ENCODE assay signal across 12 mouse cellular contexts in the genomic region with DNA sequence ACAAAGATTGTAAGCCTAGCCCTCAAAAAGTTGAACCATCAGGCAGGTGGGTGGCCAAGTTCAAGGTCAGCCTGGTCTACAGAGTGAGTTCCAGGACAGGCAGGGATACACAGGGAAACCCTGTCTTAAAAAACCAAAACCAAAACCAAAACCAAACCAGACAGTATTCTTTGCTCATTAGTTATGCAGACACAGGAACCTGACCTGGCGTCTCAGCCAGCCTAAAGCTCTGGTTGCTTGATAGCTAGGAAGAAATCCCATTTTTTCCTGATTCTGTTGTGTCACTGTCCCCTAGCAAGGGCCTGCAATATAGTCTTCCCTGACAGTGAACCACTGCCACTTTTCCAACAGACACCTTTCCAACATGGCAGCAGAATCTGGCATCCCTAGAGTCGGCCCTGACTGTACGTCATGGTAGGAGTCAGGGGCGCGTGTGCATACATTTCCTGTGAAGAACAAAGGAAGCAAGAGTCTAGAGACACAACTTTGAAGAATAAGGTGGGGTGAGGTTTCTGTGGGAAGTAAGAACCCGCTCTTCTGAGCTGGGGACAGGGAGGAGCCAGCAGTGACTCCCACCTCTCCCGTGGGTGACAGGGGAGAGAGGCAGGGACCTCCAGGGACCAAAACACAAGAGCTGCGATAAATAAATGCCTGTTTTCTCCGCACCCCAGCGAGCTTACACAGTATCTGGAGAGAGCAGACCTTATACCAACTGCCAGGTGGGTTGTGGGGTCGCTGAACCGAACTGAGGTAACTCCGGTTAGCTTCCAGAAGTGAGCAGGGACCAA. TPM values are rescaled to one million over a fixed set of nuclear protein-coding genes. Genes with fewer than 3 reads are reported as not detected.
DNase-seq lines count a peak whose midpoint lies in the region; ATAC-seq and TF ChIP-seq lines count a peak whose summit lies in the region.
"Had no signal": no experiment of that assay in that cellular context is flagged by ENCODE, and none has a peak within 500 bp of the region (broad histone marks: within the 10 kb centered on the region; RNA-seq: fewer than 3 reads in every experiment).

No protein-coding gene starts in this region.

- no peak for TF ChIP-seq CTCF in heart, adult 2 months (IDR thresholded peaks at IDR 0.05)
- no peak for TF ChIP-seq CTCF in left cerebral cortex, adult 2 months (IDR thresholded peaks at IDR 0.05)

- H3K27ac ChIP-seq in heart, adult 2 months: peak overlapping the region; percentile 80
- peak overlapping the region; percentile 39; the same call in 1 of the 2 replicates for H3K27ac ChIP-seq in embryonic facial prominence, embryonic 14.5 days (replicated peaks; ENCODE audit: low read depth, low read length)
- H3K27ac ChIP-seq in left cerebral cortex, adult 2 months: no peak overlapping the region; the same call in 1 of the 2 replicates
- H3K27ac ChIP-seq: hindbrain, embryonic 15.5 days had no signal

- H3K9ac ChIP-seq in heart, adult 2 months (ENCODE audit: low read depth, low read length): no peak overlapping the region
- H3K9ac ChIP-seq in embryonic facial prominence, embryonic 14.5 days (ENCODE audit: low read depth, low read length): no peak overlapping the region
- H3K9ac ChIP-seq: hindbrain, embryonic 15.5 days; neural tube, embryonic 12.5 days had no signal

- peaks cover 3% of the 10 kb centered on the region; the same call in 1 of the 2 replicates for H3K36me3 ChIP-seq in heart, adult 2 months (ENCODE audit: control insufficient read depth, insufficient read depth, low read length)
- H3K36me3 ChIP-seq in embryonic facial prominence, embryonic 14.5 days (ENCODE audit: control insufficient read depth, insufficient read depth, low read length): peaks cover 86% of the 10 kb centered on the region

- H3K4me3 ChIP-seq in heart, adult 2 months: no peak overlapping the region
- no peak overlapping the region for H3K4me3 ChIP-seq in embryonic facial prominence, embryonic 14.5 days (ENCODE audit: low read depth, low read length)
- no peak overlapping the region for H3K4me3 ChIP-seq in left cerebral cortex, adult 2 months
- H3K4me3 ChIP-seq: hindbrain, embryonic 15.5 days; layer of hippocampus, adult 2 months; neural tube, embryonic 12.5 days had no signal

- intact Hi-C loops in heart, adult 2 months (cut with DNase I): no loop called here
- intact Hi-C loops in left cerebral cortex, adult 2 months (cut with DNase I): no loop called here

- H3K79me2 ChIP-seq in heart, adult 2 months (replicated peaks; ENCODE audit: control insufficient read depth, insufficient read depth, low read length): no peaks in the 10 kb centered on the region

- no peaks in the 10 kb centered on the region for H3K9me3 ChIP-seq in embryonic facial prominence, embryonic 14.5 days (ENCODE audit: control insufficient read depth, low read length)
- H3K9me3 ChIP-seq: hindbrain, embryonic 15.5 days; neural tube, embryonic 12.5 days had no signal

- no peak for DNase-seq in heart, adult 2 months
- no peak for DNase-seq in heart, postnatal 4 days
- DNase-seq in embryonic facial prominence, embryonic 14.5 days (ENCODE audit: low spot score): no peak
- peak; percentile 85 for DNase-seq in naive thymus-derived CD4-positive, alpha-beta T cell, adult 2 months (ENCODE audit: low read depth)
- no peak for DNase-seq in left cerebral cortex, adult 2 months (ENCODE audit: extremely low spot score in 1 of 2, low spot score in 2 of 2)
- DNase-seq in gastrocnemius, postnatal 25 days: no peak
- no peak for DNase-seq in urinary bladder, postnatal 25 days (ENCODE audit: low spot score)
- DNase-seq: cerebellum, postnatal 14 days had no signal

- TF ChIP-seq POLR2A in heart, adult 2 months (IDR thresholded peaks at IDR 0.05; ENCODE audit: insufficient read depth, low read depth, low read length): no peak

- no peak for TF ChIP-seq EP300 in heart, adult 2 months (IDR thresholded peaks at IDR 0.05; ENCODE audit: insufficient read depth, low read depth, low read length)

- H3K4me1 ChIP-seq in heart, adult 2 months (ENCODE audit: control insufficient read depth, insufficient read depth, low read length): peaks cover 13% of the 10 kb centered on the region
- H3K4me1 ChIP-seq in embryonic facial prominence, embryonic 14.5 days (ENCODE audit: control insufficient read depth, insufficient read depth, low read length): peaks cover 16% of the 10 kb centered on the region

- H3K27me3 ChIP-seq in heart, adult 2 months (ENCODE audit: control insufficient read depth, insufficient read depth, low read length): no peaks in the 10 kb centered on the region
- H3K27me3 ChIP-seq in embryonic facial prominence, embryonic 14.5 days (replicated peaks; ENCODE audit: control insufficient read depth, insufficient read depth, low read length): no peaks in the 10 kb centered on the region
- H3K27me3 ChIP-seq: hindbrain, embryonic 15.5 days; neural tube, embryonic 12.5 days had no signal

- peak; percentile 72 for ATAC-seq in CD4-positive, CD25-positive, alpha-beta regulatory T cell, adult 4 months
- no peak for ATAC-seq in embryonic facial prominence, embryonic 14.5 days (ENCODE audit: low read depth)

- WGBS in heart, adult 2 months: 61% methylated on average over 13 of the region's 13 CpGs
- 84% methylated on average over 13 of the region's 13 CpGs for WGBS in embryonic facial prominence, embryonic 14.5 days

- H3K4me2 ChIP-seq in embryonic facial prominence, embryonic 14.5 days (ENCODE audit: low read depth, low read length): no peak overlapping the region
- H3K4me2 ChIP-seq: hindbrain, embryonic 15.5 days; neural tube, embryonic 12.5 days had no signal

RNA-seq across cellular contexts. Expression of gene Bysl, which starts 10.5 kb away (rescaled TPM):
- 10 to 100 TPM; 15.7 to 15.9 TPM for total RNA-seq in heart, adult 2 months (2021)
- polyA plus RNA-seq in heart, adult 2 months (2012; rRNA removed): 13.2 and 15.6 TPM in 2 replicates
- total RNA-seq in heart, postnatal 4 days (2021): 10 to 100 TPM; 21.7 to 22.2 TPM
- polyA plus RNA-seq in CD4-positive, CD25-positive, alpha-beta regulatory T cell, adult 4 months (2017; shearing (Covaris generic)): 10 to 100 TPM; 10.6 to 14.2 TPM
- polyA plus RNA-seq in embryonic facial prominence, embryonic 14.5 days (2014; fragmentation: Nextera tagmentation; extraction: Ambion mirVana): 21.3 and 22.4 TPM in 2 replicates
- 10 to 100 TPM; 18.1 to 18.8 TPM for total RNA-seq in left cerebral cortex, adult 2 months (2021)
- total RNA-seq in gastrocnemius, postnatal 25 days (2021): 10 to 100 TPM; 12.1 to 13.8 TPM

RNA-seq across cellular contexts. Expression of gene Med20, which starts 10.6 kb away (rescaled TPM):
- 10 to 100 TPM; 13.5 to 15.0 TPM for total RNA-seq in heart, adult 2 months (2021)
- 17.4 and 25.1 TPM in 2 replicates for polyA plus RNA-seq in heart, adult 2 months (2012; rRNA removed)
- total RNA-seq in heart, postnatal 4 days (2021): 10 to 100 TPM; 20.3 to 20.7 TPM
- polyA plus RNA-seq in CD4-positive, CD25-positive, alpha-beta regulatory T cell, adult 4 months (2017; shearing (Covaris generic)): 10 to 100 TPM; 36.0 to 37.0 TPM
- polyA plus RNA-seq in embryonic facial prominence, embryonic 14.5 days (2014; fragmentation: Nextera tagmentation; extraction: Ambion mirVana): 47.7 and 50.2 TPM in 2 replicates
- 10 to 100 TPM; 29.3 to 33.3 TPM for total RNA-seq in left cerebral cortex, adult 2 months (2021)
- total RNA-seq in gastrocnemius, postnatal 25 days (2021): 10 to 100 TPM; 16.0 to 16.2 TPM

RNA-seq across cellular contexts. Expression of gene Gm20517, which starts 10.6 kb away (rescaled TPM):
- total RNA-seq in heart, adult 2 months (2021): 1 to 10 TPM; 2.8 TPM
- 0.27 and 1.5 TPM in 2 replicates for polyA plus RNA-seq in heart, adult 2 months (2012; rRNA removed)
- total RNA-seq in heart, postnatal 4 days (2021): 1 to 10 TPM; 3.9 to 4.4 TPM
- polyA plus RNA-seq in CD4-positive, CD25-positive, alpha-beta regulatory T cell, adult 4 months (2017; shearing (Covaris generic)): under 1 TPM in 1 of 2 experiments, not detected in 1; 0.73 TPM
- polyA plus RNA-seq in embryonic facial prominence, embryonic 14.5 days (2014; fragmentation: Nextera tagmentation; extraction: Ambion mirVana): 1.4 and 1.9 TPM in 2 replicates
- 1 to 10 TPM; 7.1 TPM for total RNA-seq in left cerebral cortex, adult 2 months (2021)
- total RNA-seq in gastrocnemius, postnatal 25 days (2021): 1 to 10 TPM; 2.3 to 2.5 TPM

RNA-seq across cellular contexts. Expression of gene Usp49, which starts 29.7 kb away (rescaled TPM):
- total RNA-seq in heart, adult 2 months (2021): 1 to 10 TPM; 3.4 to 3.6 TPM
- 2.9 and 3.6 TPM in 2 replicates for polyA plus RNA-seq in heart, adult 2 months (2012; rRNA removed)
- 1 to 10 TPM; 7.3 to 9.7 TPM for total RNA-seq in heart, postnatal 4 days (2021)
- under 1 TPM; 0.43 to 0.78 TPM for polyA plus RNA-seq in CD4-positive, CD25-positive, alpha-beta regulatory T cell, adult 4 months (2017; shearing (Covaris generic))
- polyA plus RNA-seq in embryonic facial prominence, embryonic 14.5 days (2014; fragmentation: Nextera tagmentation; extraction: Ambion mirVana): 3.8 and 4.1 TPM in 2 replicates
- total RNA-seq in left cerebral cortex, adult 2 months (2021): 10 to 100 TPM in 1 of 2 experiments, 1 to 10 TPM in 1; 9.6 to 13.1 TPM
- 1 to 10 TPM; 2.2 to 2.8 TPM for total RNA-seq in gastrocnemius, postnatal 25 days (2021)
